Mouse (Mus musculus): Measurements from ENCODE around the gene Glt1d1. TPM values are rescaled to one million over a fixed set of nuclear protein-coding genes. Genes with fewer than 3 reads are reported as not detected.

The Glt1d1 gene
- polyA plus RNA-seq, 1 experiment from 2014 or later, result 1.9 TPM

DNA sequence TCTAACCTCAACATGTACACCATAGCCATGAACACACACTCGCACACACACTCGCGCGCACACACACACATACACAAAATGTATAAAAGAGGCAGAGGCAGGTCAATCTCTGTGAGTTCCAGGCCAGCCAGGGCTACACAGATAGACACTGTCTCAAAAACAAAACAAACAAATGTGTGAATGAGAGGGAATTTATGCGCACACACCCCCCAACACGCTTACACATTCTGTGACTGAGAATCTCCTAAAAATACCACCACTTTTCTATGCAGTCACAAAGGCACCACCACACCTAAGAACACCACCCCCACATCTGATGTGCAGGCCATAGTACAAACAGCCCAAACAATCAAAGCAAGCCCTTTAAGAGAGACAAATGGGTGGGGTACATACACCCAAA is 19.7 kb upstream of the Glt1d1 start:
- Histone ChIP-seq H3K27ac (no peak overlapping the region), H3K27me3 (ENCODE audit: poor library complexity, severe bottlenecking) (no peaks in the 10 kb centered on the region), H3K36me3 (replicated peaks) (peaks cover 26% of the 10 kb centered on the region), H3K9me3 (no peaks in the 10 kb centered on the region), H3K4me3 (no peak overlapping the region), H3K4me1 (peaks cover 33% of the 10 kb centered on the region)
- no peak for DNase-seq (ENCODE audit: extremely low spot score, low spot score)
- WGBS, result 96% methylated on average over 6 of the region's 6 CpGs

- peaks cover 12% of the 10 kb centered on the region; the same call in 1 of the 2 replicates for H3K36me3 ChIP-seq (replicated peaks)
- H3K27me3 ChIP-seq (ENCODE audit: poor library complexity, severe bottlenecking), result no peaks in the 10 kb centered on the region
- DNase-seq (ENCODE audit: extremely low spot score, low spot score), result no peak
- H3K27ac ChIP-seq, result no peak overlapping the region
- H3K9me3 ChIP-seq, result no peaks in the 10 kb centered on the region
- peak overlapping the region; percentile 98 for H3K4me3 ChIP-seq
- peaks cover 33% of the 10 kb centered on the region for H3K4me1 ChIP-seq
- 90% methylated on average over 3 of the region's 3 CpGs for WGBS
Observed at GRCm38 (mm10) chr5:127615459-127615858, 16.6 kb upstream of the Glt1d1 start.

DNA sequence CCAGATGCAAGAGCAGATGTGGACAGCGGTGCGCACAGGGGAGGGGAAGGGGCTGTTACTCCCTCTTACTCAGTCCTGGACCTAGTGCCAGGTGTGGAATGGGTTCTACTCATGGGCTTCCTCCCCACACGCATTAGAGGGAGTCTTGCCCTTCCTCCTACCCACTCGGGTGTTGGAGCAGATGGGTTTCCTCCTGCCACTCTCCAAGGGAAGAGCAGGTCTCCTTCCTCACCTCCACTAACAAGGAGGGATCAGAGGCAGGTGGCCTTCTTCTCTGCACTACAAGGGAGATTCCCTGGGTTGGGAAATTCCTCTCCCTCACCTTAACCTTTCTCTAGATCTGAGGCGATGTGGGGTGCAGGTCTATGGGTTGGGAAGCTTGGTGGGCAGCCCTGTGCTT is 15.9 kb upstream of the Glt1d1 start:
- Histone ChIP-seq H3K27ac (peak overlapping the region; percentile 95), H3K36me3 (replicated peaks) (peaks cover 12% of the 10 kb centered on the region; the same call in 1 of the 2 replicates), H3K4me3 (peak overlapping the region; percentile 98), H3K4me1 (peaks cover 29% of the 10 kb centered on the region), H3K9me3 (no peaks in the 10 kb centered on the region), H3K27me3 (ENCODE audit: poor library complexity, severe bottlenecking) (no peaks in the 10 kb centered on the region)
- WGBS, result 38% methylated on average over 5 of the region's 5 CpGs
- no peak for DNase-seq (ENCODE audit: extremely low spot score, low spot score)

DNA sequence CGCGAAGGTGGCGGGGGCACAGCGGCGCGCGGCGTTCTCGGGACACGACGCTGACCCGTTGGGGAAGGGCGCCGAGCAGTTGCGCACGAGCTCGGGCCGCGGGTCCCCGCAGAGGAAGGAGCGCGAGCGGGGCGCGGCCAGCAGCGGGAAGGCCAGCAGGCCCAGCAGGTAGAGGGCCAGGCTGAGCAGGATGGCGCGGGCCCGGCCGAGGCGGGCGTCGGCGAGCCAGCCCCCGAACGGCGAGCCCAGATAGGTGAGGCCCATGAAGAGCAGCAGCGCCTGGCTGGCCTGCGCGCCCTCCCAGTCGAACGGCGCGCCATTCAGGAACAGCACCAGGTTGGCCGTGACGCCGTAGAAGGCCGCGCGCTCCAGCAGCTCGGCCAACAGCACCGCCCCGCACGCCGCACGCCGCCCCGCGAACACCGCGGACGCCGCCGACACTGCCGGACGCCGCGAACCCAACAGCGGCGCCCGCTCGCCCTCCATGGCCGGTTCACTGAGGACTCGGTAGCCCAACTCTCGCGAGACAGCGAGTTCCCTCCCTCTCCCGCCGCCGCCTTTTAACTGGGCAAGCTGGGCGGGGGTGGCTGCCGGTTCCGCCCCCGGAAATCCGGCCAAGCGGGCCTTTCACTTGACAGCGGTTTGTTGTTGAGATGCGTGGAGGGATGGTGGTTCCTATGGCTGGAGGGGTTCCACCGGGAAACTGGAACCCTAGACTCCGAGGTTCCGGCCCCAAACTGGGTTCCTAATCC is 15.0 kb upstream of the Glt1d1 start:
- Histone ChIP-seq H3K9me3 (no peaks in the 10 kb centered on the region), H3K27me3 (ENCODE audit: poor library complexity, severe bottlenecking) (no peaks in the 10 kb centered on the region), H3K36me3 (replicated peaks) (peaks cover 12% of the 10 kb centered on the region; the same call in 1 of the 2 replicates), H3K27ac (peak overlapping the region; percentile 95), H3K4me1 (peaks cover 24% of the 10 kb centered on the region), H3K4me3 (peak overlapping the region; percentile 98)
- peak; percentile 97 for DNase-seq (ENCODE audit: extremely low spot score, low spot score)
- WGBS, result under 1% methylated on average over 91 of the region's 91 CpGs

DNA sequence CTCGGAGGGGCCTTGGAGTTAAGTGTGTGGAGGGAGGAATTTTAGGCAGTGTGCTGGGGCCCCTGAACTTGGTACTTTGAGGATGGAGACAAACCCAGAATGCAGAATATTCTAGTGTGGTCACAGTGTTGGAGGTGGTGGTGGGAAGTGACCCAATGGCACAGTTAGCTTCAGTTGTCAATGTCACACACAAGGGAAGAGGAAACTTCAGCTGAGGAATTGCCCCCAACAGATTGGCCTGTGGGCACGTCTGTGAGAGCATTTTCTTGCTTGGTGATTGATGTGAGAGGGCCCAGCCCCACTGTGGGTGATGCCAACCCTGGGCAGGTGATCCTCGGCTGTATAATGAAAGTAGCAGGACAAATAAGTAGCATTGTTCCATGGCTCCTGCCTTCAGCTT is 13.2 kb upstream of the Glt1d1 start:
- 75% methylated on average over 3 of the region's 3 CpGs for WGBS
- no peak overlapping the region for H3K27ac ChIP-seq
- peaks cover 21% of the 10 kb centered on the region for H3K4me1 ChIP-seq
- H3K36me3 ChIP-seq (replicated peaks), result peaks cover 7% of the 10 kb centered on the region; the same call in 1 of the 2 replicates
- H3K9me3 ChIP-seq, result no peaks in the 10 kb centered on the region
- no peaks in the 10 kb centered on the region for H3K27me3 ChIP-seq (ENCODE audit: poor library complexity, severe bottlenecking)
- no peak overlapping the region for H3K4me3 ChIP-seq
- no peak for DNase-seq (ENCODE audit: extremely low spot score, low spot score)

- no peak for DNase-seq (ENCODE audit: extremely low spot score, low spot score)
- no peak overlapping the region for H3K4me3 ChIP-seq
- no peaks in the 10 kb centered on the region for H3K9me3 ChIP-seq
- WGBS, result 84% methylated on average over 8 of the region's 8 CpGs
- no peaks in the 10 kb centered on the region for H3K27me3 ChIP-seq (ENCODE audit: poor library complexity, severe bottlenecking)
- no peak overlapping the region for H3K27ac ChIP-seq
- H3K4me1 ChIP-seq, result peaks cover 11% of the 10 kb centered on the region
- no peaks in the 10 kb centered on the region for H3K36me3 ChIP-seq (replicated peaks)
Observed at GRCm38 (mm10) chr5:127620371-127620770, 11.7 kb upstream of the Glt1d1 start.

DNA sequence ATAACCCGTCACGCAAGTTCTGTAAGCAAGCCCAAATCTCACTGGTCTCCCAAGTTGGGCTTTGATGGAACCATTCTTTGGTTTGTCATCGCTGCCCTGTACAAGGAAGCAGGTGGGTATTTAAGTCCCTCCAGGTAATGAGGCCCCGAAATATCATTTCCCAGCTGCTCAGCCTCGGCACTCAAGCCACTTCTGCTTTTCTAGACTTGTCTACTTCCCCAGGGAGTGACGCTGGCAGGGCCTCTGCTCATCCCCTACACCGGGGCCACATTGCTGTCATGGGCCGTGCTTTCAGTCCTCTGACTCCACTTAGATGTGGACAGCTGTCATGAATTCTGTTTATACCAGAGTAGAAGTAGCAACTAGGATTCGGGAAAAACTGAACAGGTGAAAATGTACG is 11.0 kb upstream of the Glt1d1 start:
- H3K36me3 ChIP-seq (replicated peaks), result no peaks in the 10 kb centered on the region
- no peaks in the 10 kb centered on the region for H3K9me3 ChIP-seq
- peaks cover 4% of the 10 kb centered on the region for H3K4me1 ChIP-seq
- DNase-seq (ENCODE audit: extremely low spot score, low spot score), result no peak
- H3K27ac ChIP-seq, result no peak overlapping the region
- no peaks in the 10 kb centered on the region for H3K27me3 ChIP-seq (ENCODE audit: poor library complexity, severe bottlenecking)
- 85% methylated on average over 10 of the region's 10 CpGs for WGBS
- H3K4me3 ChIP-seq, result no peak overlapping the region

- Histone ChIP-seq H3K27ac (no peak overlapping the region), H3K9me3 (0 out of 2 replicates have a peak, but pooled peaks cover 3% of the 10 kb centered on the region), H3K36me3 (replicated peaks) (no peaks in the 10 kb centered on the region), H3K4me3 (no peak overlapping the region), H3K27me3 (ENCODE audit: poor library complexity, severe bottlenecking) (no peaks in the 10 kb centered on the region), H3K4me1 (no peaks in the 10 kb centered on the region)
- DNase-seq (ENCODE audit: extremely low spot score, low spot score), result no peak
- WGBS, result 81% methylated on average over 10 of the region's 10 CpGs
Observed at GRCm38 (mm10) chr5:127624427-127625213, 7.4 kb upstream of the Glt1d1 start.

DNA sequence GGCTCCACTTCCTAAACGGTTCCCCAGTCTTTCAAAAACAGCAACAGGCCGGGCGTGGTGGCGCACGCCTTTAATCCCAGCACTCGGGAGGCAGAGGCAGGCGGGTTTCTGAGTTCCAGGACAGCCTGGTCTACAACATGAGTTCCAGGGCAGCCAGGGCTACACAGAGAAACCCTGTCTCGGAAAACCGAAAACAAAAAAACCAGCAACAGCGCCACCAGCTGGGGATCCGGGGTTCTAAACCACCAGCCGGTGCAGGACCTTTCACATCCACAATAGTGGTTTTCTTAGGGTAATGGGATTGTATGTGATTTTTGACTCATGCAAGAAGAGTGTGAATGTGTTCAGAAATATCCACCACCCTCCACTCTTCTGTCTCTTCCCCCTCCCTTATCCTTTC is 4.8 kb upstream of the Glt1d1 start:
- no peak for DNase-seq (ENCODE audit: extremely low spot score, low spot score)
- 89% methylated on average over 12 of the region's 12 CpGs for WGBS

DNA sequence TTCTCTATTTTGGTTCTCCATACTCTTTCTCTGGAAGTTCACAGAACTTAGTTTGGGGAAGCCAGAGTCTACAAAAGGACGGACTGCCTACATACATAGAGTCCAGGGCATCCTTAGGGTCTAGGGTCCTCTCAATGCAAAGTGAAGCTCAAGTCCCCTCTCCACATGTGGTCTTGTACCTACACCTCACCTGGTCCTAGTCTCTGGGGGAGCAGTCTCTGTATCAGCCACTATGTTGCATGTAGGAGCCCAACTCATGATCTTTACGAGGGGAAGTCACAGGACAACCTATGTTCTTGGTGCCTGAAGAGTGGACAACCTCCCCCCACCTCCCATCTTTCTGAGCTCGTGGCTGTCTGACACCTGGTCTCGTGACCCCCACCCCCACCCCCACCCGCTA is 391 bp upstream of the Glt1d1 start:
- WGBS, result 8% methylated on average over 5 of the region's 5 CpGs
- no peak for DNase-seq (ENCODE audit: extremely low spot score, low spot score)
- Histone ChIP-seq H3K27ac (peak overlapping the region; percentile 90), H3K4me3 (peak overlapping the region; percentile 78), H3K4me1 (peaks cover 23% of the 10 kb centered on the region), H3K9me3 (0 out of 2 replicates have a peak, but pooled peaks cover 3% of the 10 kb centered on the region), H3K27me3 (ENCODE audit: poor library complexity, severe bottlenecking) (peaks cover 28% of the 10 kb centered on the region), H3K36me3 (replicated peaks) (no peaks in the 10 kb centered on the region; the same call in 1 of the 2 replicates)

More for the DNA sequence above, 4.8 kb upstream of the Glt1d1 start:
- peaks cover 13% of the 10 kb centered on the region for H3K27me3 ChIP-seq (ENCODE audit: poor library complexity, severe bottlenecking)
- H3K4me3 ChIP-seq, result no peak overlapping the region
- H3K27ac ChIP-seq, result no peak overlapping the region
- H3K9me3 ChIP-seq, result 0 out of 2 replicates have a peak, but pooled peaks cover 3% of the 10 kb centered on the region
- peaks cover 11% of the 10 kb centered on the region for H3K4me1 ChIP-seq
- no peaks in the 10 kb centered on the region for H3K36me3 ChIP-seq (replicated peaks)

DNA sequence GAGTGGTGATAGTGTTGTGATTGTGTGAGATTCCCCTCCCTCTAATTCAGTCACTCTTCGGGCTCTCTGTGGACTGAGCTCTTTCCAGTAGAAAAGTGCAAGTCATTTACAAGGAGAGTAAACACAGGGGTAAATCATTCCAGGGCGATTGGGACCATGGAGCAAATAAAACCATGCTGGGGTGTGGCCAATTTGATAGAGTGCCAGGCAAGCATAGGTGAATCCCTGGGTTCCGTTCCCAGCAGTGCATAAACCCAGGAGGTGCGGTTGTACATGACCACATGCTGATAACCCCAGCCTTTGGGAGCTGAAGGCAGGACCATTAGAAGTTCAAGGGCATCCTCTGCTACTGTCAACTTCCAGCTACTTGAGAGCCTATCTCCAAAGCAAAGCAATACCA is 1.1 kb downstream of the Glt1d1 start:
- Histone ChIP-seq H3K27me3 (ENCODE audit: poor library complexity, severe bottlenecking) (peaks cover 28% of the 10 kb centered on the region), H3K4me3 (peak overlapping the region; percentile 78), H3K4me1 (peaks cover 23% of the 10 kb centered on the region), H3K36me3 (replicated peaks) (no peaks in the 10 kb centered on the region; the same call in 1 of the 2 replicates), H3K9me3 (no peaks in the 10 kb centered on the region), H3K27ac (peak overlapping the region; percentile 90)
- 40% methylated on average over 4 of the region's 4 CpGs for WGBS
- DNase-seq (ENCODE audit: extremely low spot score, low spot score), result no peak

DNA sequence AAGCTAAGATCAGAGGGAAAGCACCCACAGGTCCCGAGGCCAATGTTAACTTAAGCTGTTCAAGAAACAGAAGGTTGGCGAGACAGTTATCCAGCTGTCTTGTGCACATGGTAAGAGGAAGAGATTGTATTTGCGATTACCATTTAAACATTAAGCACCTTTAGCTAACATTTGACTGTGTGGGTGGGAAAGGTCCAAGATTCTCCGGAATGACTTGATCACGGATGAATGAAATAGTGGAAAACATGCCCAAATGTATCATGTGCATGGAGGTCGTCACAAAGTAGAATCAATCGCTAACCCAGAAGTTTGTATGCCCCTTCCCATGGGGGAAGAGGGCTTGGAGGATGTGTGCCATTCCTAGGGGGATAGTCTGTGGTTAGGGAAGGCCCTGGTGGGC is 1.6 kb downstream of the Glt1d1 start:
- H3K9me3 ChIP-seq, result no peaks in the 10 kb centered on the region
- H3K27ac ChIP-seq, result no peak overlapping the region
- H3K27me3 ChIP-seq (ENCODE audit: poor library complexity, severe bottlenecking), result peaks cover 28% of the 10 kb centered on the region
- 94% methylated on average over 7 of the region's 7 CpGs for WGBS
- H3K36me3 ChIP-seq (replicated peaks), result no peaks in the 10 kb centered on the region; the same call in 1 of the 2 replicates
- peaks cover 23% of the 10 kb centered on the region for H3K4me1 ChIP-seq
- no peak for DNase-seq (ENCODE audit: extremely low spot score, low spot score)
- peak overlapping the region; percentile 78; the same call in 1 of the 2 replicates for H3K4me3 ChIP-seq

DNA sequence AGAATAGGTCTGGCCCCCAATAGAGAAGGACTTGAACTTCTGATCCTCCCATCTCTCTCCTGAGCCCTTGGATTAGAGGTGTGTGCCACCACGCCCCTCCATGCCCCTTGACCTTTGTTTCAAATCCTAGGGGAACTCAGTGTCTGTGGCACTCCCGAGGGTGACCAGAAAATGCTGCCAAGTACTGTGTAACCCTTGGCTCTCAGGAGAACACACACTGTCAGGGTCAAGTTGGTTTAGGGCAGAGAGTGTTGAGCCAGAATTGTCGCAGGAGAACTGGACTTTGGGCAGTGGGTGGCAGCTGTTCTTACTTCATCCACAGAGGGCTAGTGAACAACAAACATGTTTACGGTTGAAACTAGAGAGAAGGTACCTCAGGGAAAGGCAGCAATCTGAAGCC is 5.6 kb downstream of the Glt1d1 start:
- Histone ChIP-seq H3K4me3 (no peak overlapping the region), H3K9me3 (peaks cover 19% of the 10 kb centered on the region), H3K4me1 (peaks cover 9% of the 10 kb centered on the region), H3K27ac (no peak overlapping the region), H3K27me3 (ENCODE audit: poor library complexity, severe bottlenecking) (peaks cover 11% of the 10 kb centered on the region; the same call in 1 of the 2 replicates), H3K36me3 (replicated peaks) (peaks cover 28% of the 10 kb centered on the region)
- DNase-seq (ENCODE audit: extremely low spot score, low spot score), result no peak
- WGBS, result 79% methylated on average over 4 of the region's 4 CpGs
